Mouse (Mus musculus) inflammation-experienced regulatory T-cells, adult 6 months (primary cell): Measurements from ENCODE around the gene Eomes. TPM values are rescaled to one million over a fixed set of nuclear protein-coding genes. Genes with fewer than 3 reads are reported as not detected.

Experiments
- ATAC-seq: one replicate; pipeline ENCODE4 v1.8.0; 2017
- polyA plus RNA-seq, 3 experiments: library from polyadenylated mRNA; unstranded; fragments of 100-300 nt; shearing (Covaris generic); gene quantifications; one replicate each; pipeline ENCODE4 v1.2.1; 2017

Eomes gene
- polyA plus RNA-seq, 3 experiments from 2014 or later = 0.16 to 10.9 (median 0.62) TPM

GRCm38 (mm10) chr9:118520011-118520410, 42.0 kb downstream of the Eomes start:
- ATAC-seq = no peak

DNA sequence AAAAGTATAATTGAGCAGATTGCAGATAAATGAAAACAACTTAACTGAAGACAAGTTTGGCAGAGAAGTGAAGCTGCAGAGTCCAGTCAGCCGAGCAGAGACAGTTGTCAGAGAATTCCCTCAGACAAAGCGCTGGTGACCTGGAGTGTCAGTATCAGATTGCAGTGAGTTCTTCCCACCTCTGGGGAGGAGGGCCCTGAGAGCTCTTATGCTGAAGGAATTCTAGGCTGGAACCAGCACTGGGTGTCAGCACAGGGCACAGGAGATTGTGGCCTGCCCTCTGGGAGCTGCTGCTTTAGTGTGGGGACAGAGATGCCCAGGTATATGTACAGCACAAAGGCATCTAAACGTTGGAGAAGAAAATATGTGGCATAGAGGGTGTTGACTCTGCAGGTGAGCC, 42.8 kb downstream of the Eomes start:
- ATAC-seq = no peak

GRCm38 (mm10) chr9:118521659-118522058, 43.6 kb downstream of the Eomes start:
- no peak for ATAC-seq

DNA sequence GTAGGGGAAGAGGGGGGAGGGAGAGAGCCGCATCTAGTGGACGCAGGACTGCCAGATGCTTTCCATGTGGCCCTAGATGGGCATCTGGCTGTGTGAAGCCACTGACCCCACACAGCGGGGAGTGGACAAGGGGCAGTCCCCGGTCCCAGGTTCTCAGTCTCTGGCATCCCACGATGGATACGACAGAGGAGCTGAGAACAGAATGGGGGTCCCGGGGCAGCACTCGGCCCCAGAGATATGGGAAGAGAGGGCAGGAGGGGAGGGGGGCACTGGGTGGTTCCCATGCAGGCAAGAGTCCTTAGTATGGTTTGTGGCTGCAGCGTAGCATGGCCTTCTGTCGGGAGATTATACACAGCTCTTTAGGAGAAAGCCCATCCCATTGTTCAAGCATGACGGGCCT, 45.7 kb downstream of the Eomes start:
- no peak for ATAC-seq

- no peak for ATAC-seq
These were observed 49.0 kb downstream of the Eomes start for GRCm38 (mm10) chr9:118527056-118527455.

DNA sequence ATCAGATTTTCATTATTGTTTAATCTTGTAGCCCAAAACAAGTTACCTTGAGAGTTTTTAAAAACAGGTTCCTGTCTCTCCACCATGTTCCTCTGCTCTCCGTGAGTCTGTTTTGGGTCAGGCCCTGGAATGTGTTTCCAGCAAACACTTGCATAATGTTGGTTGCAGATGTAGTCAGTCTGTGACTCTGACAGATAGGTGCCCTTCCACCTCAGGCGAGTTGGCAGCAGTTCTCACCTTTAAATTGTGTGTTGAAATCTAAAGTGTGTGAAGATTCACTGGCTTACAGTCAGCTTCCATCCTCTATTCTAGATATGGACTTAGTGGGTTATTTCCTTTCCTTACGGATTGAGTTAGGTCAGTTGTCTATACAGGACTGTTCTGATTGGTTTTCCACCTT, 51.8 kb downstream of the Eomes start:
- ATAC-seq = no peak

- no peak for ATAC-seq
These were observed 52.7 kb downstream of the Eomes start for GRCm38 (mm10) chr9:118530679-118531078.

GRCm38 (mm10) chr9:118532516-118533205, 54.6 kb downstream of the Eomes start:
- ATAC-seq = no peak

Other genes starting within 250 kb of the Eomes start
- 10 to 100 TPM; 19.4 to 33.8 (median 29.9) TPM for gene Golga4, start 28.1 kb downstream of the Eomes start, polyA plus RNA-seq
- gene Itga9, start 128.5 kb downstream of the Eomes start, polyA plus RNA-seq = under 1 TPM in 1 of 3 experiments, not detected in 2; 0.40 TPM